Mouse (Mus musculus) ZHBTc4 (cell line): ENCODE data around the gene Arap2.
"Not testable (repeated sequence)": the region's sequence is repeated elsewhere in the genome, so short reads cannot be mapped to it uniquely, and the experiment has no call there.

Source experiments
- DNase-seq: peaks from one replicate; pipeline ENCODE4 v3.0.0-alpha.2; 2011; ENCODE audit warnings: low read depth, low spot score

Gene Arap2

DNA sequence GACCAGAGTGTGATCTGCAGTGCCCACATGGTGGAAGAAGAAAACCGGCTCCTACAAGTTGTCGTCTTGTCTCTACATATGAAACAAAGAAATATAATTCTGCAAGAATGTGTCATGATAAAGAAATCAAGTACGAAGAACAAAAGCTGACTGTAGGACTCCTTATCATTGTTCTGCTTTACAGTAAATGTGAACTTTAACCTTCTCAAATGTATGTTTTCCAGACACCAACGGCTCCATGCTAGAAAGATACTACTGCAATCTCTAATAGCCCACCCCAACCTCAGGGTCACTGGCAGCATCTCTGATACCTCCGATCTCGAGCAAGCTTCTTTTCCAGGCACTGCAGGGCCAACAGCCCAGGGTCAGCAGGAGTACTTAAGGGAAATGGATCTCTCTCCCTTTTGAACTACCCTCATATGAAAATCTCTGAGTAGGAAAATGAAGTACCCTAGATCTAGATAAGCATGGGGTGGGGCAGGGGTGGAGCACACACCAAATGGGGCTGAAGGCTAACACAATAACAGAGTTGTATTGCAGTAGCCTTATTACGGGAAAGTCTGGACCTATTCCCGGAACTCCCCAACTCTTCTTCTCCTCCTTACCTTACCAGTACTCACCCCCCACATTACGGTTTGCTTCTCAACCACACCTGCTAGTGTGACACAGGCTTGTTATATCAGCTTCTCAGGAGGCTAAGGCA, 22.6 kb downstream of the Arap2 start:
- no peak for DNase-seq

DNA sequence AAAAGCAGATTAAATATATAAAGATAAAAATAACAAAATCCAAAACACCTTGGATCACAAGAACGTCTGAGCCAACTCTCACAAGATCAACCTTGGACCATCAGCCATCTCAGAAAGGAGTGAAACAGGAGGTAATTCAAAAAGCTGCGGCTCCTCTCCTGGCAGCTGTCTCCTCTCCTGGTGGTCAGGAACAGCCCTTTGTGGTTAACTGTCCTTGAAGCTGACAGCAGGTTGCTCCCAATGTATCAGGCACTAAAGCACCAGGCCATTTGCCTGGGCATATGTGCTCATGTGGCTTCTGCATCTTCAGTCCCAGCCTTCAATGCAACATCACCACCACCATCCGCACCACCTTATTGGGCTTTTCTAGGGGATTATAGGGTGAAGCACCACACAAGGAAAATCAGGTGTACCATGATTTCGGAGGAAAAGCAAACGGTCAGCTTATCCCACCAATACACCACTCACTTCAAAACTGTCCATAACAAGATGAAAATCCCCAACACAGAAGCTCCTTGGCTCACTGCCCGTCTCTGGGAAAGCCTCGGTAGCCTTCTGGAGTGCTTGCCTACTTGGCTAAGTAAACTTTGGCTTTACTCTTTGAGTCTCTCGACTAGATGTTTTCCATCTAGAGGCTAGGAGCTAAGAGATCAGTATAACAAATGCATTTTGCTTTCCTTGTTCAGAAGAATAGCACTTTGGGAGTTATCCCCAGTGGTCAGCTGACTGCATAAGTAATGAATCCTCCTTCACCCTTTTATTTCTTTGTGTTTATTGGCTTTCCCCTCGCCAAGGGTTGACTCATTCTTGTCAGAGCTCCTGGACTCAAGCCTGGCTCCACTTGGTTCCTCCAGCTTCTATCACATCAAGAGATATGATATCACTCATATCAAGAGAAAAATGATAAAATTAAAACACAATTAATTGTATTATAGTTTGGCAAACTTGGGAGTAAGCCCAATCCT, 26.2 kb downstream of the Arap2 start:
- no peak for DNase-seq

DNA sequence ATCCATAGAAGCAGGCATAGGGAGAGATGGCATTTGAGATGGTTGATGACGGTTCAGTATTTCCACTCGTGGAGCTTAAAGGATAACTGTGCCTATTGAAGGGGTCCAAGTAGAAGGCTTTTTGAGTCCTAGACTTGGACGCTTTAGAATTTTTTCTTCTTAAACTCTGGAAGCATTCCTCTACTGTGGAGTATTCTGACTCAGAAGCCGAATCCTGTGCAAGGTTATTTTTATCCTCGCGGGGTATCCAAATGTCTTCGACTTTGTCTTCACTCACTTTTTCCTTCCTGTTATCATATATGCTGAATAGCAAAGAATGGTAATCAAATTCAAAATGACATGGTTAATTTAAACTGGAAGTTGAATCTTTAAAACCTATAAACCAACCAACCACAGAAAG, 35.4 kb downstream of the Arap2 start:
- DNase-seq = not testable (repeated sequence)

DNA sequence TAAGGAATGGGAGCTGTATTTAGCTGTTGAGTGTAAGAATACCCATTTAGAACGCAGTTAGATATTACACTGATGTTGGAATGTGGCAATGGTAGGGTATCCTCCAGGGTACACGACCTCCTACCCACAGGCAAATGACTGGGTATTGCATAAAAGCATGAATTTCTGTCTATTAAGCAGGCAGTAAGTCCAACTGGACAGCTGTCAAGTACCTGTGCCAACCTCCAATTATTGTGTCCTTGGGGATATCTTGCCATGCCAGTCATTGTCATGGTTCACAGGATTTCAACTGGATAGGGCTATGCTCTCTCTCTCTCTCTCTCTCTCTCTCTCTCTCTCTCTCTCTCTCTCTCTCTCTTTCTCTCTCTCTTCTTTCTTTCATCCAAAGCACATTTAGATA, 40.4 kb downstream of the Arap2 start:
- DNase-seq = no peak

DNA sequence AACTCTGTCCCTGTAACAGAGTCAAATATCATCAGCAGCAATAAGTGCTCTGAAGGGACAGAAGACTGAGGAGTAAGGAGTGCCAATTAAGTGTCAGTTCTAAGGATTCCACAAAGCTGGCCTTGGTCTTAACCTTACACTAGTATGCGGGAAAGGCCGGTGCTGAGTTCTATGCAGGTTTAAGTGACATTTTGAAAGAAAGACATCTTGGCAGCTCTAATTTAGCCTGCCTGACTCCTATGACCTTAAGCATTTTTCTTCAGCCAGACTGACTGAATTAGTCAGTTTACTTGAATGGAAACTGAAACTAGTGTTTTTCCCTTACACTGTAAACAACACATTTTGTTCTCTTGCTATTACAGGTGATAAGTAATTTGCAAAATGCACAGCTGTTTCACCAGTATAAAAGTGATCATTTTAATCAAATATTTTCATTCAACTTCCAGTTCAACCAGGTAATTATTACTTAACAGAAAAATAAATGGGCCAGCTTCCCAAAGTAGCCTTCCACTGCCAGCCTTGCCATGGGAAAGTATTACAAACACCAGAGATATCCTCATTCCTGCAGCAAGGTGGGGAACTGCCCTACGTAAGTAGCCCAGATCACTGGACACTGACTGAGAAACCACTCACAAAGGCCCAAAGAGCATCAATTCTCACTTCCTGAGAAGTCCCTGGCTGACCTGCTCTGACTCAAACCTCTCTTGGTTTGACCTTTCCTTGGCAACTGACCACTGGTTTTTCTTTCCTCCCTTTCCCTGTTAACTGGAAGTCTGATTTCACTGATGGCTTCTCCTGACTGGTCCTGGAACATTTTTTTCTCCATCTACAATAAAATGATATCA, 42.5 kb downstream of the Arap2 start:
- DNase-seq = peak; percentile 5

DNA sequence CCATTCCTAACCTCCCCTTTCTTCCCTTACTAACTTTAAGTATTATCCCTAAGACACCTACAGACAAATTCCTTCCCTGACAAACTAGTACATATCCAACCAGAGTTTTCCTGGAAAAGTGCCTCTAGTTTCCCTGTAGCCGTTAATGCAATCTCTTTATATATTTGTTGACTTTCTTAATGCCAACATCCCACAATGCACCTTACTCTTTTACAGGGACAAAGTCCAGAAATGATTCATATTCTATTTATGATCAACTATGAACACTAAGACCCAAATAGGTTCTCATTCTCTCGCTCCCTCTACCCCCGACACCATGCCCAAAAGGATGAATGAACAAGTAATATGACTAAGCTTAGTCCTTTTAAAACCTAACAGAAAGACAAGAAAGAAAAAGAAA, 49.5 kb downstream of the Arap2 start:
- no peak for DNase-seq

DNA sequence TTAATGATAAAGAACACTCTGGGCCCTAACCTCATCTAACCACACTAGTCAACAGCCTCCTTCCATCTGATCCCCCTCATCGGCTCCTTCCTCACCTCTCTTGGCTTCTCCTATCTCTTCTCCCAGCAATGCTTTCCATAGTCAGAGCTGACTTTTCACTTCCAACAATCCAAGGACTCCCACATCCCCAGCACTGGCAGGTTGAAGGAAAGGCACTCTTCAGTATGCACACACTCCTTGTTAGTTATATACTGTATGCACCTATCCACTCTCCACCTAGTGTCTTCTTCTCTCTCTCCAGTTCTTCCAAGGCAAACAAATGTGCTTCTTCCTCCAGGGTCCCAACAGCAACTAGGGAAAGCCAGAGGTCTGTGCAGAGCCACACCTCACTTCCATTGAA, 50.0 kb downstream of the Arap2 start:
- DNase-seq = no peak

DNA sequence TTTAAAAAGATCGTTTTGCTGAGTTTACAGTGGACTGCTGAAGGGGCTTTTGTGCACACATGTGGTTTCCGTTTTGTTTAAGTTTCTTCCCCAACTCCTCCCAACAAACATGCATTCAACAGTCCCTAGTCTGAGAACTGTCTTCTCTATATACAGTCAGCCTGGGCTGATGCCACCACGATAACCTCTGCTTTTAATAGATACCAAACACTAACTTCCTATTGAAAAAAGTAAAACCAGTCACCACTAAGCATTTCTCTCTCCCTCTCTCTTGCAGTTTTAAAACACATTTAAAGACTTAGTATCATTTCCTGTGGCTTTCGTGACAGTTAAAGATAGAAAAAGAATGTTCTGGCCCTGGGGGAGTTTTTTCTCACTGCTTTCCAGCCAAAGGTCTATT, 50.5 kb downstream of the Arap2 start:
- no peak for DNase-seq

DNA sequence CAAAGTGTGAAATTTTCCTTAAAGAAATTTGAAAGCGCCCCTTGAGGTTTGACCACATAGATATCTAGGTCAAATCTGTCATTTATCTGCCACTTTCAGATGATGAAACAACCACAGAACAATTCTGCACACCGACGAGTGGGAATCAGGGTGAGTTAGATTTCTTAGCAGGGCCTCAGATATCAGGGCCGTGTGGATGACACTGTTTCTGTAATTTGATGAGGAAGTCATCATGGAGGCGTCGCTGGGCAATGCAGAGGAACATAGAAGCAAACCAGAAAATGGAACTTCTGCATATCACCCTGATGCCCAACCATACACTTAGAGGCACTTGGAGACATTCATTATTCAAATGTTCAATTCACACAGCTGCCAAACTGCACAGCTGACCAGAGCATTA, 55.0 kb downstream of the Arap2 start:
- DNase-seq = no peak

DNA sequence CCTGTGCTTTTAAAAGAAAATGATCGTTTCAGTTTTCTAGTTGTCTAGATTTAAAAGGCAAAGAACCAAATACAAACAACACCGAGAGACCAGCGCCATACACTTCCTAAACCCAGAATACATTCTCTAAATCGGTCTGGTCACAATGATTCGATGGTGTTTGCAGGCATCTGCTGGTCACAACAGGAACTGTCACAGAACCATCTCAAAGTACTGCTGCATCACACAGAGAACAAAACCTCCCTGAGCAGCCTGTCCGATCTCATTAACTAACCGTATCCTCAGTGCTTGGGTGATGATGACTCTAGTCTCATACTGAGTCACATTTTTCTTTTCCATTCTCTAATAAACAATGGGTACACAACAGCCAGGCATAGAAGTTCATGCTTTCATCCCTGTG, 59.1 kb downstream of the Arap2 start:
- DNase-seq = peak; percentile 19

DNA sequence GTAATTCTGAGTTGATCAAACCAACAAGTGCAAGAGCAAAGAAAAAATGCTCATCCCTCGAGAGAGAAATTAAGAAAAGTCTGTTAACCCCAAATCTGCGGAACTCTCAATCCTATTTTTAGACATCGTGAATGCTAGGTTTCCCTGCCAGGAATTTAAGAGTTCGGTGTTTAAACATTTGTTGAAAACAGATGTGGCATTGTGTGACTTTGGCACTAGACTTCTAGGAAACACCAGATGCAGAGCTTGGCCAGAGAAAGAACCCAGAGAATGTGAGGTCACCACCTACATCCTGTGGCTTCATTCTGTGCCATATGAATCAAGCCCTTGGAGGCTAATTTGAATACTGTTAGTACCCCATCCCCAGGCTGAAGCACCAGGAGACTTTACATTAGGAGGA, 76.0 kb downstream of the Arap2 start:
- DNase-seq = no peak

DNA sequence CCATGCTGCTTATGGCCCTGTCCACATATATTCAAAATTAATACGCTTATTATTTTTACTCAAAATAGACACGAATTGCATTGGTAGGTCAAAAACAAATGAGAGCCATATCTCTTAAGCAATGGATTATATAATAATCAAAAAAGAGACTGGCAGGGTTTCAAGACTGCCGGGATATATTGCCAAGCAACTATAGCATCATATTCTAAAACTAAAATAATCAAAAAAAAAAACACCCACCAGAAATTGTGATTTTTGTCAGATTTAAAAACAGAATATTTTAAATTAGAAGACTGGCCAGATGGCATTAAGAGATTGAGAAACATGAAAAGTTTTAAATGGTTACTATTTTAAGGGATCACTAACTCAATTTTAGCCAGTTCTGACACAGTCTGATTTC, 82.2 kb downstream of the Arap2 start:
- DNase-seq = no peak

DNA sequence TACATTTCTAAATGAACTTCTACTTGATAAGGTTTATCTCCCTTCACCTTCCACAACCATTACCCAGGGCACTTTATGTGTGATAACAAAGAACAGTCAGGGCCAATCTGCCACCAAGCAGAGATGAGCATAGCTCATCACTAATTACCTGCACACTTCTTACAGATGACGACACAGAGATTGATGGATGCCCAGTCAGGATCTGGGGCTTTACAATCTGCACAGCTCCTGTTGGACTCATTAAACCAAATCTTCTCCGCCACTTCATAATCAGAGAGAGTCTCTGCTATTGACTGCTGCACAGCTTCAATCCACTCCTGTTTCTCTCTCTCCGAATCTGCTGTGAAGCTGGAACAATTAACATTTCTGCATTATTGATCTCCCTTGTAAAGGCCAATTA, 82.8 kb downstream of the Arap2 start:
- DNase-seq = no peak

DNA sequence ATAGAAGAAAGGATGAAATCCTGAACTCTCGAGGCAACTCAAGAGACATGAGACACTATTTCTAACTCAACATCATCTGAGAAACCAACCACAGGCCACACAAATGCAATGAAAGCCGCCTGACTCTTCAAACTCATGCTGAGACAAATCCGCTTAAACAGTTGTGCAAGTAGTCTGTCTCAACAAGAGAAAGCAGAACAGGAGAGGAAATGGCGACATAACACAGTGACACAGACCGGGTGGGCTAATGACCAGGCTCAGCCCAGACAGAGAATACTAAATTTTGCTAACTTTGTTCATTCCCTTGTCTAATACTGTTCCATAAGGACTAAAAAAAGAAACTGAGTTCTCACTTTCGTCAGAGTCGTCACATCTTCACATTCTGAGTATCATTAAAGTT, 88.6 kb downstream of the Arap2 start:
- no peak for DNase-seq

DNA sequence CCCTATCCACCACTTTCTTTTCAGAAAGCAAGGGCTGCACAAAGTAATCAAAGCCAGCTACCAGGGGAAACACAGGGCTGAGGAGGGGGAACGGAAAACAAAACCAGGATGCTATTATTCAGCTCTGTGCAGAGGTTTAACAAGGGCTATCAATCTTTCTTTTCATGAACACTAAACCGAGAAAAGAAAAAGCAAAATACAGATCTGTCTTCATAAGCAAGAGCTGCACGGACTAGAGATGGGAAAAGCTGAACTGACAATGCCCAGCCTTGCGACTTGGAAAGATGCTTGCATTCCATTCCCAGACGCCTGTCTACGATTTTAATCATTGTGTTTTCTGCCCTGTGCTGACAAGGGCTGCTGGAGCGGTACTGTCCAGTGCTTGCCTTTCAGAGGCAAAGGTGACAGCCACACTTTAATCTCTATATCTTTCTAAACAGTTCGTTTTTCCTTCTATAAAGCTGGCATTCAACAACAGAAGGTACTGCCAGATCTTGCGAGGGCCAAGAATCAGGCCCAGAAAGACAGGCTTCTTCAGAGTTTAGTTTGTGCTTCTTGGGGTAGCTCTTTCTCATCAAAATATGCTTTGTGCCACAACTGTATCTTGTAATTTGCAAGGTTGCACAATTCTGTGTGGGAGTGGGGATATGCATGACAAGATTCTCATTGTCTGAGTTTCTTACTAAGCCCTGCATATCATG, 93.1 kb downstream of the Arap2 start:
- no peak for DNase-seq

DNA sequence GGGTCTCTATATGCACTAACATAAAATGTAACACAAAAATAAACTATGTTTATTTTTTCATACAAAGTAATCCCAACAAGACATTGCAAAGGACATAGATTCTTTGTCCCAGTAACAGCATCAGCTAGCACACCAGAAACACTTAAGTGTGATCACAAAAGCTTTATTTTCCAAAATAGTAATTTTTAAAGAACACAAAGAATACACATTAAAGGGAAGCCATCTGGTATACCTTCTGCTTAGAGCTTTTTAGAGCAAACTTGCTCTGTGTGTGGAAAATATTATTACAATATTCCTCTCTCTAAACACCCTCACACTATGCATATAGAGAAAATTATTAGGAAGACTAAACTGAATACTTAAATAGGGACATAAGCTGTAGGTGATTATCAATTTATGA, 100.6 kb downstream of the Arap2 start:
- DNase-seq = no peak

DNA sequence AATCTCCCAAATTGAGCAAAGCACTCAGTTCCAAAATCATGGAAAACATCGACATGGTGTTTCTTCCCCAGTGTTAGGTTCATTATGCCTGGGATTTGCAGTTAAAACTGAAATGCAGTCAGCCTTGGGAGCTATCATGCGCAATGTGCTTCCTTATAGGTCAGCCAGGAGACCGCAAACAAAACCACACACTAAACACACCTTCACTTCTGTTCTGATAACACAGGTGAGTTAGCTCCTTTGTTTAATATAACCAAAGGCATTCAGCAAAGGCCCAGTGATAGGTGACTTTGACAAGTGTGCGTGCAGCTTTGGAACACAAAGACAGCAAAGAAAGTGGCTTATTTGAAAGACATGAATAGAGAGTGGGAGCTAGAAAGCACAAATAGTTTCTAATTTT, 101.1 kb downstream of the Arap2 start:
- DNase-seq = no peak

DNA sequence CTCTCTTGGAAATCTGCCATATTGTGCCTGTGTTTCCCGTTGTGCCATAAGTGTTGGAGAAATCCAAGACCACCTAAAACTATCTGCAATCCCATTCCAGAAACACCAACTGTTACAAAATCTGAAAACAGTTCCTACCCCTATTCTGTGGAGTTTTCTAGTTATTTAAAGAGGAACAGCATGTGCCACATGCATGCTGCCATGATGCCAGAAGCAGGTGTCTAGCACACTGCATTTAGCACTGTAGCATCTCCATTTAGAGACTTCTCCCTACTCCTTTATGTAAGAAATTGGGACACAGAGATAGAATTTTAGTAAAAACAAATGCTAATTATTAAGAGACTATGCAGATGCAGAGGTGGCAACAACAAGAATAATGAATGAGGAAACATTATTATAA, 102.8 kb downstream of the Arap2 start:
- DNase-seq = no peak

DNA sequence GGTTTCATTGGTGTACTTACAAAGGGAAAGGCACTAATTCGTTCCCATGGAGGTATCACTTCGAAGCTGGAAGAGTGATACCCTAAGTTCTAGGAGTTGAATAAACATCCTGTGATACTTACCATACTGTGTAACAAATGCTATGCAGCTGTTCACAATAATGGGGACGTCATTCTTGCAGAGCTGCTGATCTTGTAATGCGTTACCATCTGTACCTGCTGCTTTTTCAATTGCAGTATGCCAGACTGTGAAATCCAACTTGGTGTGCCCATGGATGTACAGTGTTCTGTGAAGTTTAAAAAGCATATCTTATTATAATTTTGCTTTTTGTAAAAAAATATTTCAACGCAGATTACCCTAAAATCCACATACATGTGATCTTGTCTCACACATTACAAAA, 112.0 kb downstream of the Arap2 start:
- no peak for DNase-seq

DNA sequence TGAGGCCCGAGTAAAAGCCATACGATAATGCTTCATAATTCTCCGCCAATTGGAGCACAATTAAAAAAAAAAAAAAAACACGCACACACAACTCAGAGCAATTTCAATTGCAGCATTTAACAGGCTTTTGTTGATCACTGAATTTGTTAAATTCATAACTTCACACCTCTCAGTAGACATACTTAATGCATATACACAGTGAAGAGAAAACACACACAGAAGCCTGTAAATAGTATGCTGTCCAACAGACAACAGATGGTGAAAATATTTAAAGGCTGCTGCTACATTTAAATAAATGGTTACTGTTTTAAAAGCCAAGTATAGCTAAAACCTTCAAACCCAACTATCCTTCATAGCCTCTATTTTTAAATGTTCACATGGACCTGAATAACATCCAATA, 123.6 kb downstream of the Arap2 start:
- DNase-seq = no peak

DNA sequence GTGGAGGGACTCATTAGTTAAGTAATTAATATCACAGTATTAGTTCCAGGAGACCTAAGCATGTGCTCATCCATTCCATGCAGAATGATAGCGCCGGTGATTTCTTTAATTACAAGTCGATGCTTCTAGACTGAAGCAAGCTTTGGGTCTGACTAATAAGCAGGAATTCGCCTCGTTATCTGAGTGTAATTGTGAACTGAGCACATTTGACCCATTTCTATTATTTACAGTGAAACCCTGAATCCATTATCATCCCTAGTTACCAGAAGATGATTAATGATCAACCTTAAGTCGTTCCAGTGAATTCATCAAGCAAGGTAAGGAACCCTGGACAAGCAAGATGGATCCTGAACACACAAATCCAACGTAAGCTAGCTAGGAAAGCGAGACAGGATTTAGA, 125.5 kb downstream of the Arap2 start:
- DNase-seq = no peak

DNA sequence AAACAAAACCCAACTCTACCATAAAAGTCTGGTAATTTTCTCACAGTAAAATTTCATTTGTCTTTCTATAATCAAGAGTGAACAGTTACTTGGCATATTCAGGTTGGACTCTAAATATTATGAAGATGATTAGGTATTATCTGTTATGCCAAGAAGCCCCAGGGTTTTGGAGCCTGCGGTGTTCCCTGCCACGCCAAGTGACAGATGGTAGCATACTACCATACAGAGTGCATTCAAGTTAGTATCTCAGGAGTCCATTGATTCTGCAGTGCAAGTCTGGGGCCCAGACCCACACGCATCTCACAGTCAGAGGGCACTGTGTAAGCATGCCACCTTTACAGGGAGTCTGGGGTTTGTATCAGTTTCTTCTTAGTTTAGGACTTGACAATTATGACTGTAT, 129.6 kb downstream of the Arap2 start:
- DNase-seq = no peak
